ENCODE assay signal across 13 mouse cellular contexts in the genomic region with DNA sequence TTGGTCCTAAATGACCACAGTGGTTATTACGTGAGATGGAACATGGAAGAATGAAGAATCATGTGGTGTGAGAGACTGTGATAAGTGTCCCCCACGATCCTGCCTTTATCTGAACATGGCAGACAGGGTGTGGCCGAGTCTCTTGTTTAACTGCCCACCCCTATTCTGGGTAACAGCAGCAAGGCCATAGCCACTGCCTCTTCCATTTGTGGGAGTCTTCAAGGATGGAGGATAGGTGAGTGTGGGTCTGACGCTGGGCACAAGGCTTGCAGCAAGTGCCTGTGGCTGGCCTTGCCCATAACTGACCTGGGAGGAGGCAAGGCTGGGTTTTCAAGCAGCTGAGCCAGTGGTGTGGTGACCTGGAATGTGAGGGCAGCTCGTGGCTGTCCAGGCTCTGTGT. TPM values are rescaled to one million over a fixed set of nuclear protein-coding genes. Genes with fewer than 3 reads are reported as not detected.
DNase-seq lines count a peak whose midpoint lies in the region; ATAC-seq and TF ChIP-seq lines count a peak whose summit lies in the region.
"Had no signal": no experiment of that assay in that cellular context is flagged by ENCODE, and none has a peak within 500 bp of the region (broad histone marks: within the 10 kb centered on the region; RNA-seq: fewer than 3 reads in every experiment).

No protein-coding gene starts in this region.

- H3K4me2 ChIP-seq in hindbrain, embryonic 13.5 days, result no peak overlapping the region
- no peak overlapping the region for H3K4me2 ChIP-seq in hindbrain, embryonic 11.5 days (replicated peaks; ENCODE audit: low read depth, low read length)
- H3K4me2 ChIP-seq in liver, embryonic 16.5 days (ENCODE audit: low read depth, low read length), result peak overlapping the region; percentile 76

- H3ac ChIP-seq in C2C12 (ENCODE audit: control insufficient read depth, insufficient read length, low read depth), result peak overlapping the region; percentile 37

- peaks cover 69% of the 10 kb centered on the region for H3K4me1 ChIP-seq in hindbrain, embryonic 13.5 days (replicated peaks)
- H3K4me1 ChIP-seq in hindbrain, embryonic 11.5 days (replicated peaks; ENCODE audit: control insufficient read depth, insufficient read depth, low read length), result no peaks in the 10 kb centered on the region
- peaks cover 59% of the 10 kb centered on the region for H3K4me1 ChIP-seq in liver, embryonic 16.5 days (ENCODE audit: control insufficient read depth, low read depth, low read length)

- no peaks in the 10 kb centered on the region for H3K79me3 ChIP-seq in C2C12 (ENCODE audit: low read depth)

- H3K27ac ChIP-seq in hindbrain, embryonic 13.5 days, result peak overlapping the region; percentile 67; the same call in 1 of the 2 replicates
- no peak overlapping the region for H3K27ac ChIP-seq in hindbrain, embryonic 11.5 days (ENCODE audit: low read depth, low read length)
- peak overlapping the region; percentile 95 for H3K27ac ChIP-seq in liver, embryonic 16.5 days (ENCODE audit: low read length)

- no peak for TF ChIP-seq CTCF in C2C12 (IDR thresholded peaks at IDR 0.05; ENCODE audit: control insufficient read depth, insufficient read depth, insufficient read length)

- H3K27me3 ChIP-seq in hindbrain, embryonic 13.5 days, result no peaks in the 10 kb centered on the region
- no peaks in the 10 kb centered on the region for H3K27me3 ChIP-seq in hindbrain, embryonic 11.5 days (ENCODE audit: control insufficient read depth, insufficient read depth, low read length)
- H3K27me3 ChIP-seq in C2C12 (ENCODE audit: control insufficient read depth, insufficient read depth, insufficient read length), result no peaks in the 10 kb centered on the region
- H3K27me3 ChIP-seq in liver, embryonic 16.5 days (ENCODE audit: control insufficient read depth, insufficient read depth, low read depth, low read length), result no peaks in the 10 kb centered on the region

- no peaks in the 10 kb centered on the region for H3K79me2 ChIP-seq in C2C12 (ENCODE audit: control insufficient read depth, insufficient read depth)

- no peaks in the 10 kb centered on the region for H3K9me3 ChIP-seq in hindbrain, embryonic 13.5 days
- H3K9me3 ChIP-seq in hindbrain, embryonic 11.5 days (ENCODE audit: control insufficient read depth, low read length), result no peaks in the 10 kb centered on the region
- H3K9me3 ChIP-seq in liver, embryonic 16.5 days (replicated peaks; ENCODE audit: control insufficient read depth, low read length), result no peaks in the 10 kb centered on the region

- no peak overlapping the region for H3K4me3 ChIP-seq in hindbrain, embryonic 13.5 days
- no peak overlapping the region for H3K4me3 ChIP-seq in hindbrain, embryonic 11.5 days (ENCODE audit: low read depth, low read length)
- no peak overlapping the region for H3K4me3 ChIP-seq in C2C12 (ENCODE audit: insufficient read depth, poor library complexity, severe bottlenecking)
- peak overlapping the region; percentile 76 for H3K4me3 ChIP-seq in liver, embryonic 16.5 days (ENCODE audit: low read depth, low read length)
- H3K4me3 ChIP-seq: myocyte had no signal

- WGBS in hindbrain, embryonic 13.5 days, result 81% methylated on average over 5 of the region's 5 CpGs
- 81% methylated on average over 5 of the region's 5 CpGs for WGBS in hindbrain, embryonic 11.5 days
- WGBS in liver, embryonic 16.5 days (ENCODE audit: insufficient replicate concordance), result 20% methylated on average over 5 of the region's 5 CpGs

- DNase-seq in hindbrain, embryonic 11.5 days (ENCODE audit: low spot score), result no peak
- DNase-seq in c-Kit-positive CD71-positive TER-119-negative erythroid progenitor cells, embryonic 14.5 days (ENCODE audit: low read depth), result peak; percentile 93
- no peak for DNase-seq in thymus, adult 18-20 months
- no peak for DNase-seq in lung, postnatal 4 days
- DNase-seq in layer of hippocampus, adult 11-12 months (ENCODE audit: low spot score), result no peak
- DNase-seq: cerebellum, adult 18-20 months; gastrocnemius, postnatal 25 days had no signal

- H3K36me3 ChIP-seq in hindbrain, embryonic 13.5 days, result peaks cover 4% of the 10 kb centered on the region; the same call in 1 of the 2 replicates
- H3K36me3 ChIP-seq in hindbrain, embryonic 11.5 days (ENCODE audit: control insufficient read depth, insufficient read depth, low read length), result no peaks in the 10 kb centered on the region
- H3K36me3 ChIP-seq in C2C12 (ENCODE audit: control insufficient read depth, insufficient read depth), result no peaks in the 10 kb centered on the region
- peaks cover 7% of the 10 kb centered on the region for H3K36me3 ChIP-seq in liver, embryonic 16.5 days (ENCODE audit: control insufficient read depth, insufficient read depth)

- ATAC-seq in hindbrain, embryonic 13.5 days (ENCODE audit: low FRiP score), result no peak
- ATAC-seq in hindbrain, embryonic 11.5 days (ENCODE audit: low FRiP score), result no peak
- ATAC-seq in liver, embryonic 16.5 days (ENCODE audit: low read depth), result peak; percentile 93
- ATAC-seq: inflammation-experienced regulatory T-cells, adult 6 months had no signal

- H3K9ac ChIP-seq in hindbrain, embryonic 13.5 days, result peak overlapping the region; percentile 25; the same call in 1 of the 2 replicates
- no peak overlapping the region for H3K9ac ChIP-seq in hindbrain, embryonic 11.5 days (ENCODE audit: low read depth, low read length)
- H3K9ac ChIP-seq in liver, embryonic 16.5 days (ENCODE audit: low read depth, low read length), result peak overlapping the region; percentile 89

TF ChIP-seq in C2C12, 6 proteins besides CTCF, POLR2A, EP300 and RAD21:
- TF ChIP-seq MYOD1 (IDR thresholded peaks at IDR 0.05; ENCODE audit: control insufficient read depth, insufficient read length, low read depth), result no peak
- no peak for TF ChIP-seq MAX (IDR thresholded peaks at IDR 0.05)
- no peak for TF ChIP-seq CEBPB (IDR thresholded peaks at IDR 0.05; ENCODE audit: low read depth)
- no peak for TF ChIP-seq USF1 (IDR thresholded peaks at IDR 0.05; ENCODE audit: low read depth)
- TF ChIP-seq MYOG (IDR thresholded peaks at IDR 0.05; ENCODE audit: control insufficient read depth, extremely low read depth, insufficient read length), result no peak
- TF ChIP-seq FOSL1 (IDR thresholded peaks at IDR 0.05; ENCODE audit: insufficient read depth, low read length, poor library complexity, severe bottlenecking), result no peak

RNA-seq across cellular contexts. Expression of a gene that starts 49.4 kb away (rescaled TPM):
- 173 and 185 TPM in 2 replicates for polyA plus RNA-seq in hindbrain, embryonic 13.5 days (2015; fragmentation: Nextera tagmentation; extraction: Ambion mirVana)
- 67.2 and 68.4 TPM in 2 replicates for polyA plus RNA-seq in hindbrain, embryonic 11.5 days (2014; fragmentation: Nextera tagmentation; extraction: Ambion mirVana)
- 6.7 TPM for polyA plus RNA-seq in C2C12 (2012; fragmentation: generic; extraction: Trizol)
- 87.9 and 93.6 TPM in 2 replicates for polyA plus RNA-seq in liver, embryonic 16.5 days (2015; fragmentation: Nextera tagmentation; extraction: Ambion mirVana)
- polyA plus RNA-seq: inflammation-experienced regulatory T-cells, adult 6 months; liver, adult 2 months had no signal
